Mouse (Mus musculus) lung, postnatal 0 days (tissue): Measurements from ENCODE around the gene Snn.

ENCODE experiments used
- CTCF ChIP-seq: IDR thresholded peaks from 2 replicates; pipeline ENCODE4 v1.5.1; 2016; ENCODE audit warnings: antibody characterized with exemption, mild to moderate bottlenecking
- EP300 ChIP-seq: IDR thresholded peaks from 2 replicates; pipeline ENCODE4 v1.6.1; 2016; ENCODE audit warnings: antibody characterized with exemption, mild to moderate bottlenecking, control low read depth

DNA sequence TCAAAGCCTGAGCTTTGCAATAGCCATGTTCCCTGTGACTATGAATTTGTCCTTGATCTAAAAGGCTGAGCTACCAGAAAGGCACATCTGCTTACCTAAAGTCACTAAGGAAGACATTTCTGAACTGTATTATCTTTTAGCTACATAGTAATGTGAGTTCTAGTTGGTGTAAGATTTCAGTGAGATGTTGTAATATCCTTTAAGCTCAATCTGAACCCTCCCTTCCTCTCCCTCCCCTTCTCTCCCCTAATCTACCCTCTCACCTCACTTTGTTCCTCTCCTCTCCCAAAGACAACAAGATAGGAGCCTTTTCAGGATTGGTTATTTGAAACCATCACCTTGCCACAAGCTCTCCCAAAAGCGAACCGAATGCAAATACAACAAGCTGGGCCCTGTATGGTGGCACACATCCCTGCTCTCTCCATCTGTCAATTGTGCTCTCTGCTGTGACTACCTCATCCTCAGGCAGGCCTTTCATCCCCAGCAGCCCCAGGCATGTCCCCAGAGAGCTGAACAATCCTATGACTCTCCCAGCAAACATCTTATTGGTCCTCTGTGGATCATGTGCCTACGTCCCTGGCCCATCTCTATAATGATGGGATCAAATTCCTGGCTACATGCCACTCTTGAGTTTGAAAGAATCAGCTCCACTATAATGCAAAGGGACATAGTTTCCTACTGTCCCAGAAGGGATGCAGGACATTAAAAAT is 39.2 kb upstream of the Snn start:
- no peak for TF ChIP-seq EP300
- no peak for TF ChIP-seq CTCF
